Comparison of ENCODE assay signal across 35 mouse cellular contexts in genomic region chr1:193875287-193875686, GRCm38 (mm10).
"Had no signal": no experiment of that assay in that cellular context is flagged by ENCODE, and none has a peak within 500 bp of the region (broad histone marks: within the 10 kb centered on the region; RNA-seq: fewer than 3 reads in every experiment).

No protein-coding gene starts in this region.

- H3K9me3 ChIP-seq: heart, embryonic 10.5 days; heart, embryonic 12.5 days; heart, embryonic 13.5 days; heart, embryonic 15.5 days; hindbrain, embryonic 10.5 days; hindbrain, embryonic 12.5 days; hindbrain, embryonic 13.5 days; hindbrain, embryonic 15.5 days; intestine, embryonic 15.5 days; kidney, embryonic 15.5 days had no signal

- H3K36me3 ChIP-seq: heart, embryonic 10.5 days; heart, embryonic 12.5 days; heart, embryonic 13.5 days; heart, embryonic 15.5 days; hindbrain, embryonic 10.5 days; hindbrain, embryonic 12.5 days; hindbrain, embryonic 13.5 days; hindbrain, embryonic 15.5 days; intestine, embryonic 15.5 days; kidney, embryonic 15.5 days had no signal

- DNase-seq: heart, postnatal 10 days; heart, postnatal 14 days; heart, postnatal 36 days; heart, postnatal 4 days; kidney, adult 11 months; kidney, adult 18-20 months; kidney, adult 2 months; kidney, adult 8-10 months; kidney, adult 9 months; kidney, postnatal 10 days; kidney, postnatal 14 days; kidney, postnatal 25 days; kidney, postnatal 36 days; kidney, postnatal 4 days; layer of hippocampus, adult 9-11 months; layer of hippocampus, postnatal 36 days had no signal

- H3K4me2 ChIP-seq: heart, embryonic 11.5 days; heart, embryonic 12.5 days; heart, embryonic 13.5 days; heart, embryonic 15.5 days; hindbrain, embryonic 12.5 days; hindbrain, embryonic 13.5 days; hindbrain, embryonic 14.5 days; hindbrain, embryonic 15.5 days; intestine, embryonic 15.5 days; kidney, embryonic 15.5 days had no signal

- H3K9ac ChIP-seq: heart, embryonic 12.5 days; heart, embryonic 13.5 days; heart, embryonic 15.5 days; hindbrain, embryonic 12.5 days; hindbrain, embryonic 13.5 days; hindbrain, embryonic 14.5 days; hindbrain, embryonic 15.5 days; intestine, embryonic 15.5 days; kidney, embryonic 15.5 days had no signal

- ATAC-seq: hindbrain, embryonic 16.5 days; hindbrain, postnatal 0 days; inflammation-experienced regulatory T-cells, adult 6 months; intestine, embryonic 15.5 days; intestine, embryonic 16.5 days; intestine, postnatal 0 days had no signal

- H3K4me1 ChIP-seq: hindbrain, embryonic 10.5 days; hindbrain, embryonic 12.5 days; hindbrain, embryonic 13.5 days; hindbrain, embryonic 15.5 days; intestine, embryonic 15.5 days; kidney, embryonic 15.5 days had no signal

- H3K27ac ChIP-seq: heart, embryonic 15.5 days; hindbrain, embryonic 10.5 days; hindbrain, embryonic 12.5 days; hindbrain, embryonic 13.5 days; hindbrain, embryonic 14.5 days; hindbrain, embryonic 15.5 days; hindbrain, postnatal 0 days; intestine, embryonic 15.5 days; kidney, embryonic 15.5 days; kidney, postnatal 0 days; layer of hippocampus, adult 2 months had no signal

- H3K4me3 ChIP-seq: heart, embryonic 10.5 days; heart, embryonic 12.5 days; heart, embryonic 13.5 days; heart, embryonic 15.5 days; hindbrain, embryonic 10.5 days; hindbrain, embryonic 12.5 days; hindbrain, embryonic 13.5 days; hindbrain, embryonic 15.5 days; intestine, embryonic 15.5 days; kidney, embryonic 15.5 days; layer of hippocampus, adult 2 months had no signal

- H3K27me3 ChIP-seq: heart, embryonic 12.5 days; heart, embryonic 13.5 days; heart, embryonic 15.5 days; hindbrain, embryonic 12.5 days; hindbrain, embryonic 13.5 days; hindbrain, embryonic 15.5 days; intestine, embryonic 15.5 days; kidney, embryonic 15.5 days had no signal
